Mouse (Mus musculus): ENCODE results near the gene Pafah1b1.

Pafah1b1 gene

GRCm38 (mm10) chr11:74662221-74662620, 62.2 kb downstream of the Pafah1b1 start:
- DNase-seq (ENCODE audit: low read depth, low spot score) = no peak

DNA sequence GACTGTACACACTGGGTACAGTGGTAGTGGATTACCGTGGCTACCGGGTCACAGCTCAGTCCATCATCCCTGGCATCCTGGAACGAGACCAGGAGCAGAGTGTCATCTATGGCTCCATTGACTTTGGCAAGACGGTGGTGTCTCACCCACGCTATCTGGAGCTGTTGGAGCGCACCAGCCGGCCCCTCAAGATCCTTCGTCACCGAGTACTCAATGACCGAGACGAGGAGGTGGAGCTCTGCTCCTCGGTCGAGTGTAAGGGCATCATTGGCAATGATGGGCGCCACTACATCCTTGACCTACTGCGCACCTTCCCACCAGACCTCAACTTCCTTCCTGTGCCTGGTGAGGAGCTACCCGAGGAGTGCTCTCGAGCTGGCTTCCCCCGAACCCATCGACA, 62.8 kb downstream of the Pafah1b1 start:
- DNase-seq (ENCODE audit: low read depth, low spot score) = no peak

DNA sequence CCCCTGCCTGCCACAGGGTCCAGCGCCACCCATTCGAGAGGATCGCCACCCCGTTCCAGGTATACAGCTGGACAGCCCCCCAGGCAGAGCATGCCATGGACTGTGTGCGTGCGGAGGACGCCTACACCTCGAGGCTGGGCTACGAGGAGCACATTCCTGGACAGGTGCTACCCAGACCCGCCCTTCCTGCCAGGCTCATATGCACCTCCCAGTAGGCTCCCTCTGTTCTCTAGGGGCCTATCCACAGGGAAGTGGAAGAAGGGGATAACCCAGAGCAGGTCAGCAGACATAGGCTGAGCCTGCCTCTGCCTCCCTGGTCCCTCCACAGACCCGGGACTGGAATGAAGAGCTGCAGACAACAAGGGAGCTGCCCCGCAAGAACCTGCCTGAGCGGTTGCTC, 64.1 kb downstream of the Pafah1b1 start:
- no peak for DNase-seq (ENCODE audit: low read depth, low spot score)

DNA sequence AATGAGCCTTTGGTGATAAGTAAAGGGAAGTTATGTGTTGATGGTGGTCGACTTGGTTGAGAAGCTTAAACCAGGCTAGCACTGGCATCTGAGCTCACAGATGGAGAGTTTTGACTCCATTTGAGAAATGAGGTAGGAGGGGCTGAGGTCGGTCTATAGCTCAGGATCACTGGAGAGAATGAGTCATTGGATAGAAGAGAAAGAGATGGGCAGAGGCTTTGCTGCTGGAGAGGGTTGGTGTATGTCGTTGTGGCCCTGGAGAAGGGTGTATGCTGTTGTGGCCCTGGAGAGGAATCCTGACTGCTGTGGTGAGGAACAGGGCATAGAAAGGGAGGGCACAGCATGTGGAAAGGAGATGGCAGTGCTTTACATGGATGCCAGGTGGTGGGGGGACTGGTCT, 68.5 kb downstream of the Pafah1b1 start:
- no peak for DNase-seq (ENCODE audit: low read depth, low spot score)

GRCm38 (mm10) chr11:74653385-74653784, 71.1 kb downstream of the Pafah1b1 start:
- no peak for DNase-seq (ENCODE audit: low read depth, low spot score)

GRCm38 (mm10) chr11:74652791-74653191, 71.7 kb downstream of the Pafah1b1 start:
- no peak for DNase-seq (ENCODE audit: low read depth, low spot score)

- no peak for DNase-seq (ENCODE audit: low read depth, low spot score)
Observed at GRCm38 (mm10) chr11:74650576-74651100, 73.8 kb downstream of the Pafah1b1 start.

GRCm38 (mm10) chr11:74649647-74650551, 74.6 kb downstream of the Pafah1b1 start:
- no peak for DNase-seq (ENCODE audit: low read depth, low spot score)

- peak; percentile 93 for DNase-seq (ENCODE audit: low read depth, low spot score)
Observed at GRCm38 (mm10) chr11:74649095-74649646, 75.3 kb downstream of the Pafah1b1 start, which contains the start of gene Cluh. Gene Cluh (plus strand): TSS chr11:74649495.

DNA sequence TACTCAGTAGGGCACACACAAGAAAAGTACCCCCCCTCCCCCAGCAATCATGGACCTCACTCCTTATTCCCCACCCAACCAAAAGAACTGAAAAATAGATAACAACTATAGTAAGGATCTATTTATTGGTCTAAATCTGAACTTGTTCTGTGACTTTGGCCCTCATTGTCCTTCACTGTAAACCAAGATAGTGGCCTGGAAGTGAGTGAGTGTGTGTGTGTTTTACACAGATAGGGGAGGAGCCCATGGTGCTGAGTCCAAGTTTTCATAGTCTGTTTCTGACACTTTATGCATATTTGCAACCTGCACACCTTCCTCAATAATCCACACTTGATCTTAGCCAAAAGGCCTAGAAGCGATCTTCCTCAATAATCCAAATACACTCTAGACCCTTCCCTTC, 75.8 kb downstream of the Pafah1b1 start:
- DNase-seq (ENCODE audit: low read depth, low spot score) = no peak

GRCm38 (mm10) chr11:74647966-74648365, 76.5 kb downstream of the Pafah1b1 start:
- DNase-seq (ENCODE audit: low read depth, low spot score) = no peak

- DNase-seq (ENCODE audit: low read depth, low spot score) = no peak
Observed at GRCm38 (mm10) chr11:74639628-74640027, 84.8 kb downstream of the Pafah1b1 start.

GRCm38 (mm10) chr11:74638791-74639411, 85.6 kb downstream of the Pafah1b1 start:
- no peak for DNase-seq (ENCODE audit: low read depth, low spot score)

- peak; percentile 58 for DNase-seq (ENCODE audit: low read depth, low spot score)
Observed at GRCm38 (mm10) chr11:74637971-74638790, 86.3 kb downstream of the Pafah1b1 start.

DNA sequence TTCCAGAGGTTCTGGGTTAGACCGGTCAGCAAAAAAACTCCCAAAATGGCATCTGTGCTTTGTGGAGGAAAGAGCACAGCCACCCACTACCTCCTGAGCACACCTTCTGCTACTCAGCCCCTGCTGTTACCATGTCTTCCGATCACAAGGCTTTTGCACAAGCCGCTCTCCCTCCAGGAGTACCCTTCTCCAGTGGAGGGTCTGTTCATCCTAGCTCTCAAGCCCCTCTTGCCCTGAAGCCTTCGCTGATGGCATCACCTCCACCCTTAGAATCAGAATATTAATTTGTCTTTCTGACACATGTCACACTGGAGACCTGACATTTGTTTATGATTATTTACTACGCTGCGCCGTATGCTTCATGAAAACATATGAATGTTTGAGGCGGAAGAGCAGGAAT, 87.0 kb downstream of the Pafah1b1 start:
- no peak for DNase-seq (ENCODE audit: low read depth, low spot score)

DNA sequence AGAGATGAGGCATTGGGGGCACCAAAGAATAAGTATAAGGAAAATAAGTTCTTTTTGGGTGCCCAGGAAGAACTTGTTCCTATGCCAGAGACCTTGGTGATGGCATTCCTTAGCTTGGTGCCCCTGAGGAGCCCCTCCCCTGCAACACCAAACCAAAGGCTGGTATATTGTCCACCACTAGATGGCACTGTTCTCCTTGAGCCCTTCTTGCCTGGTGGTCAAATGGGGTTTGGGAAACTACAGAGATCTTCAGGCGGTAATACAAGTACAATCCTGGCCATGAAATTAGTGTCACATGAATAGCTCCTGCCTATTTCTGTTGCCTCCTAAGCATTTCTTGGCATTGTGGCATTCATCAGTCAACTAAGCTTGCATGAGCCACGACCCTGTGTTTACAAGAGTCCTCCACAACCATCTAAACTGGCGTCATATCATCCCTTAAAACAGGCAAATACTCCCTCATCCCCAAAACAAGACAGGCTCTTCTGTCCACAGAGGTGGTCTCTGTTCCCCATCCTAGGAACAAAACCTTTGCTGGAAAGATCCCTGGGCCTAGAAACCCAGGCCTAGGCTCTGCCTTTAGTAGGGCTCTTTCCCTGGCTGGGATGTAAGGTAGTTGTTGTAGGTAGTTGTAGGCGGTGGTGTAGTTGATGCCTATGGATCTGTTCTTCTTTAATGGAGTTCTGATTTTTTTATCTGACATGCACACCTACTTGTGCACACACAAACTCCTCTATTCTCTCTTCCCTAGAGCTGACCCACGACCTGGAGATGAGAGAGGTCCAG, 89.8 kb downstream of the Pafah1b1 start:
- DNase-seq (ENCODE audit: low read depth, low spot score) = peak; percentile 84

- DNase-seq (ENCODE audit: low read depth, low spot score) = no peak
Observed at GRCm38 (mm10) chr11:74631880-74632789, 92.3 kb downstream of the Pafah1b1 start.

DNA sequence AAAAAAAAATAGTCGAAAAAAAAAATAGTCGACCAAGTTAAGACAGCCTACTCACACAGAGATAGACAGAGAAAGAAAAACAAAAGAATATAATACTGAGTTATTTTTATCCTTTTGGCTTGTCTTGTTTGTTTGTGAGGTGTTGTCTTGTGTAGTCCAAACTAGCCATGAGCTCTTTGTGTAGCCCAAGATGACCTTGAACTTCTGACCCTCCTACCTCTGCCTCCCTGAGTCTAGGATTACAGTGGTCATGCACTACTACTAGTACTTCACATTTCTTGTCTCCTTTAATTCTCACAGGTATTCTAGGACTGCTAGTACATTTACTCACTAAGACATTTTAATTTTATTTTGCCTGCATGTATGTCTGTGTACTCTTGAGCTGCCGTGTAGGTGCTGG, 97.0 kb downstream of the Pafah1b1 start:
- no peak for DNase-seq (ENCODE audit: low read depth, low spot score)

GRCm38 (mm10) chr11:74625333-74625732, 99.1 kb downstream of the Pafah1b1 start:
- DNase-seq (ENCODE audit: low read depth, low spot score) = no peak
